Mouse (Mus musculus) brown adipose tissue, adult 24 weeks (tissue): ENCODE measurements around the gene Vsig2. TPM values are rescaled to one million over a fixed set of nuclear protein-coding genes. Genes with fewer than 3 reads are reported as not detected.

Source experiments
- H3K27ac ChIP-seq: fragments of 200-500 bp; replicated peaks from 2 replicates; pipeline ENCODE4 v1.5.1; 2012; ENCODE audit warnings: low read depth, mild to moderate bottlenecking, low read length
- H3K4me1 ChIP-seq: fragments of 200-500 bp; 2 replicates; pipeline ENCODE4 v1.6.1; 2012; ENCODE audit warnings: low read length, mixed read lengths; ENCODE audit not compliant: control insufficient read depth, insufficient read depth, insufficient read length
- H3K4me3 ChIP-seq: fragments of 200-500 bp; 2 replicates; pipeline ENCODE4 v1.5.1; 2012; ENCODE audit warnings: low read depth, mild to moderate bottlenecking, low read length, moderate library complexity; ENCODE audit not compliant: insufficient read depth
- polyA plus RNA-seq: library from polyadenylated mRNA; stranded (reverse); fragments of >200 nt; gene quantifications from 2 replicates; pipeline ENCODE4 v1.2.4, GENCODE M21; 2012; ENCODE audit not compliant: missing spikeins, insufficient read depth, insufficient read length

The Vsig2 gene
- polyA plus RNA-seq, result 2.1 and 5.7 TPM in 2 replicates

- Histone ChIP-seq H3K4me3 (no peak within 1 kb of the TSS), H3K27ac (peak within 1 kb of the TSS; percentile 88), H3K4me1 (peaks cover 51% of the 10 kb centered on the region)
Observed at GRCm38 (mm10) chr9:37539170-37540025, at the start of gene Vsig2. Gene Vsig2 (plus strand): TSS chr9:37539255.

- Histone ChIP-seq H3K4me1 (peaks cover 9% of the 10 kb centered on the region), H3K4me3 (peak overlapping the region; percentile 96), H3K27ac (no peak overlapping the region)
Observed at GRCm38 (mm10) chr9:37489446-37490120, 49.5 kb upstream of the Vsig2 start.

- H3K4me3 ChIP-seq, result no peak overlapping the region
- no peaks in the 10 kb centered on the region for H3K4me1 ChIP-seq
- H3K27ac ChIP-seq, result no peak overlapping the region
Observed at GRCm38 (mm10) chr9:37495761-37496160, 43.3 kb upstream of the Vsig2 start.

GRCm38 (mm10) chr9:37496325-37496724, 42.7 kb upstream of the Vsig2 start:
- no peak overlapping the region for H3K27ac ChIP-seq
- no peaks in the 10 kb centered on the region for H3K4me1 ChIP-seq
- no peak overlapping the region for H3K4me3 ChIP-seq

- H3K27ac ChIP-seq, result no peak overlapping the region
- no peak overlapping the region for H3K4me3 ChIP-seq
- no peaks in the 10 kb centered on the region for H3K4me1 ChIP-seq
Observed at GRCm38 (mm10) chr9:37500201-37500600, 38.9 kb upstream of the Vsig2 start.

GRCm38 (mm10) chr9:37501170-37501569, 37.9 kb upstream of the Vsig2 start:
- Histone ChIP-seq H3K27ac (no peak overlapping the region), H3K4me1 (no peaks in the 10 kb centered on the region), H3K4me3 (no peak overlapping the region)

- H3K4me1 ChIP-seq, result no peaks in the 10 kb centered on the region
- no peak overlapping the region for H3K27ac ChIP-seq
- no peak overlapping the region for H3K4me3 ChIP-seq
Observed at GRCm38 (mm10) chr9:37504348-37504747, 34.7 kb upstream of the Vsig2 start.

GRCm38 (mm10) chr9:37506023-37506422, 33.0 kb upstream of the Vsig2 start:
- Histone ChIP-seq H3K27ac (no peak overlapping the region), H3K4me3 (no peak overlapping the region), H3K4me1 (0 out of 2 replicates have a peak, but pooled peaks cover 2% of the 10 kb centered on the region)

- H3K27ac ChIP-seq, result no peak overlapping the region
- 0 out of 2 replicates have a peak, but pooled peaks cover 2% of the 10 kb centered on the region for H3K4me1 ChIP-seq
- H3K4me3 ChIP-seq, result no peak overlapping the region
Observed at GRCm38 (mm10) chr9:37512097-37512496, 27.0 kb upstream of the Vsig2 start.

- Histone ChIP-seq H3K4me3 (no peak overlapping the region), H3K4me1 (0 out of 2 replicates have a peak, but pooled peaks cover 2% of the 10 kb centered on the region), H3K27ac (no peak overlapping the region)
Observed at GRCm38 (mm10) chr9:37514456-37514855, 24.6 kb upstream of the Vsig2 start.

- H3K4me1 ChIP-seq, result no peaks in the 10 kb centered on the region
- no peak overlapping the region for H3K27ac ChIP-seq
- no peak overlapping the region for H3K4me3 ChIP-seq
Observed at GRCm38 (mm10) chr9:37517467-37517866, 21.6 kb upstream of the Vsig2 start.

- Histone ChIP-seq H3K4me1 (no peaks in the 10 kb centered on the region), H3K4me3 (no peak overlapping the region), H3K27ac (no peak overlapping the region)
Observed at GRCm38 (mm10) chr9:37518991-37519390, 20.1 kb upstream of the Vsig2 start.

- H3K4me1 ChIP-seq, result no peaks in the 10 kb centered on the region
- H3K27ac ChIP-seq, result no peak overlapping the region
- no peak overlapping the region for H3K4me3 ChIP-seq
Observed at GRCm38 (mm10) chr9:37519995-37520394, 19.1 kb upstream of the Vsig2 start.

- Histone ChIP-seq H3K27ac (no peak overlapping the region), H3K4me3 (no peak overlapping the region), H3K4me1 (no peaks in the 10 kb centered on the region)
Observed at GRCm38 (mm10) chr9:37525461-37525860, 13.6 kb upstream of the Vsig2 start.

- H3K27ac ChIP-seq, result peak overlapping the region; percentile 98
- peak overlapping the region; percentile 70 for H3K4me3 ChIP-seq
- H3K4me1 ChIP-seq, result no peaks in the 10 kb centered on the region
Observed at GRCm38 (mm10) chr9:37526443-37527395, 12.3 kb upstream of the Vsig2 start.
